ENCODE assay signal across 1 mouse cellular context in genomic region chr6:117907301-117907978, GRCm38 (mm10).
TF ChIP-seq lines count a peak whose summit lies in the region.

No protein-coding gene starts in this region.

TF ChIP-seq in CH12.LX, 34 proteins besides CTCF, POLR2A, EP300 and RAD21 (continued from another document):
- TF ChIP-seq ZC3H11A (IDR thresholded peaks at IDR 0.05; ENCODE audit: low read depth, low read length) (no peak), CHD2 (IDR thresholded peaks at IDR 0.05; ENCODE audit: low read length) (0 out of 2 replicates have a peak, but pooled peaks have one; percentile 12), ELF1 (IDR thresholded peaks at IDR 0.05; ENCODE audit: low read depth, low read length) (peak; percentile 49; the same call in 1 of the 2 replicates), SIN3A (IDR thresholded peaks at IDR 0.05; ENCODE audit: low read length) (peak; percentile 86), BHLHE40 (IDR thresholded peaks at IDR 0.05; ENCODE audit: low read depth, low read length) (peak; percentile 95), HCFC1 (IDR thresholded peaks at IDR 0.05; ENCODE audit: low read depth, low read length) (peak; percentile 32; the same call in 1 of the 2 replicates), MAX (IDR thresholded peaks at IDR 0.05; ENCODE audit: low read length) (peak; percentile 92), TCF12 (IDR thresholded peaks at IDR 0.05; ENCODE audit: low read depth, low read length) (peak; percentile 66), POLR2AphosphoS2 (IDR thresholded peaks at IDR 0.05; ENCODE audit: low read depth, low read length) (peak; percentile 63)
TF ChIP-seq in CH12.LX: peak in this region for 18.
